Mouse (Mus musculus): Measurements from ENCODE around the gene Srpk2. TPM values are rescaled to one million over a fixed set of nuclear protein-coding genes. Genes with fewer than 3 reads are reported as not detected.
"Not testable (repeated sequence)": the region's sequence is repeated elsewhere in the genome, so short reads cannot be mapped to it uniquely, and the experiment has no call there.

Srpk2 gene
- polyA plus RNA-seq, 1 experiment from 2014 or later: 48.0 TPM

DNA sequence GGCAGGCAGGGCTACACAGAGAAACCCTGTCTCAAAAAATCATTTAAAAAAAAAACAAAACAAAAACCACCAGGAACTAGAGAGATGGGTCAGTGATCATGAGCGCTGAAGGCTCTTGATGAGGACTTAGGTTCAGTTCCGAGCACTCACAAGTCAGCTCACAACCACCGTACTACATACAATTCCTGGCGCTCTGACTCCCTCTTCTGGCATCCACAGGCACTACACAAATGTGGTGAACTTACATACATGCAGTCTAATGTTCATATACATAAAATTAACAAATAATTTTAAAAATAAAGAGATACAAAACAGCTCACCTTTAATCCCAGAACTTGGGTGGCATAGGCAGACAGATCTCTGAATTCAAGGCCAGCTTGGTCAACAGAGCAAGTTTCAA, 13.5 kb downstream of the Srpk2 start:
- no peaks in the 10 kb centered on the region for H3K9me3 ChIP-seq (replicated peaks)
- H3K27me3 ChIP-seq (replicated peaks): no peaks in the 10 kb centered on the region
- H3K36me3 ChIP-seq: 0 out of 2 replicates have a peak, but pooled peaks cover 4% of the 10 kb centered on the region
- ATAC-seq (ENCODE audit: insufficient number of reproducible peaks, low FRiP score): no peak
- no peak overlapping the region for H3K4me3 ChIP-seq
- H3K9ac ChIP-seq: no peak overlapping the region
- 86% methylated on average over 4 of the region's 4 CpGs for WGBS
- no peak overlapping the region for H3K4me2 ChIP-seq
- no peak overlapping the region for H3K27ac ChIP-seq (ENCODE audit: poor library complexity, severe bottlenecking)
- H3K4me1 ChIP-seq (replicated peaks): peaks cover 18% of the 10 kb centered on the region

DNA sequence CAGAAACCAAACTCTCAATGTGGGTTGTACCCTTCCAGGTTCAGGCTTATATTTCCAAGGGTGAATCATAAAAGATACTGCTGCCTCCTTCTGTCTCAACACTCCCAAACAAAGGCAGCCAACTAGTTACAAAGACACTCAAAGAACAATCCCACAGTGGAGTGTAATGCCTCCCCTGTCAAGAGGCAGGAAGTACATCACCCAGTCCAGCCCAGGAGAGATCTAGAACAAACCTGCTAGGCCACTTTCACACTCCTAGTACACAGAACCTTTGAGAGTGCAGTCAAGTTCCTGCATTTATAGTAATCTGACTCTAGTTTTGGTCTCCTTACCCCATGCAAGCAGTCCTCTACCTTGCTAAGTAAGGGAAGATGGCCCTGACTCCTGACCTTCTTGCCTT, 18.5 kb downstream of the Srpk2 start:
- no peak overlapping the region for H3K27ac ChIP-seq (ENCODE audit: poor library complexity, severe bottlenecking)
- 0 out of 2 replicates have a peak, but pooled peaks cover 4% of the 10 kb centered on the region for H3K36me3 ChIP-seq
- H3K9ac ChIP-seq: no peak overlapping the region
- no peak overlapping the region for H3K4me2 ChIP-seq
- H3K4me3 ChIP-seq: no peak overlapping the region
- peaks cover 20% of the 10 kb centered on the region for H3K4me1 ChIP-seq (replicated peaks)
- no peaks in the 10 kb centered on the region for H3K27me3 ChIP-seq (replicated peaks)
- no peaks in the 10 kb centered on the region for H3K9me3 ChIP-seq (replicated peaks)
- no peak for ATAC-seq (ENCODE audit: insufficient number of reproducible peaks, low FRiP score)

DNA sequence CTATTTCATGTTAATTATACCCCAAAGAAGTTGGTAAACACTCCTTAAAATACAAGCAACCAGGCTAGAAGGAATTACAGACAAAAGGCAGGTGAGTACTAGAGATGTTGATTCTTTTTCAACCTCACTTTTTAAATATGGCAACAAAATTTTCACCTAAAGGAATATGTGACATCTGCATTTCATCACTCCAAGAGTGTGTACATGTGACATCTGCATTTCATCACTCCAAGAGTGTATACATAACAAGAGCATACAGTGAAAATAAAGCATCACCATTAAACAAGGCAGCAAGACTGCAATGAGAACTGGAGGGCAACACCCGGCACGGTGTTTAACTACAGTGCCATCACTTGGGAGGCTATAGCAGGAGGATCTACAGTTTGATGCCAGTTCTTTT, 23.2 kb downstream of the Srpk2 start:
- 83% methylated on average over 2 of the region's 2 CpGs for WGBS
- H3K36me3 ChIP-seq: no peaks in the 10 kb centered on the region
- no peaks in the 10 kb centered on the region for H3K9me3 ChIP-seq (replicated peaks)

GRCm38 (mm10) chr5:23658017-23658416, 26.4 kb downstream of the Srpk2 start:
- Histone ChIP-seq H3K4me3 (no peak overlapping the region), H3K27me3 (replicated peaks) (no peaks in the 10 kb centered on the region), H3K9me3 (replicated peaks) (no peaks in the 10 kb centered on the region), H3K36me3 (no peaks in the 10 kb centered on the region), H3K4me2 (no peak overlapping the region), H3K9ac (no peak overlapping the region), H3K27ac (ENCODE audit: poor library complexity, severe bottlenecking) (no peak overlapping the region), H3K4me1 (replicated peaks) (peaks cover 20% of the 10 kb centered on the region)
- no peak for ATAC-seq (ENCODE audit: insufficient number of reproducible peaks, low FRiP score)
- 73% methylated on average over 5 of the region's 5 CpGs for WGBS

More for the DNA sequence above, 23.2 kb downstream of the Srpk2 start:
- Histone ChIP-seq H3K4me3 (no peak overlapping the region), H3K9ac (no peak overlapping the region), H3K27me3 (replicated peaks) (no peaks in the 10 kb centered on the region), H3K27ac (ENCODE audit: poor library complexity, severe bottlenecking) (no peak overlapping the region), H3K4me2 (no peak overlapping the region), H3K4me1 (replicated peaks) (peaks cover 17% of the 10 kb centered on the region)
- no peak for ATAC-seq (ENCODE audit: insufficient number of reproducible peaks, low FRiP score)

DNA sequence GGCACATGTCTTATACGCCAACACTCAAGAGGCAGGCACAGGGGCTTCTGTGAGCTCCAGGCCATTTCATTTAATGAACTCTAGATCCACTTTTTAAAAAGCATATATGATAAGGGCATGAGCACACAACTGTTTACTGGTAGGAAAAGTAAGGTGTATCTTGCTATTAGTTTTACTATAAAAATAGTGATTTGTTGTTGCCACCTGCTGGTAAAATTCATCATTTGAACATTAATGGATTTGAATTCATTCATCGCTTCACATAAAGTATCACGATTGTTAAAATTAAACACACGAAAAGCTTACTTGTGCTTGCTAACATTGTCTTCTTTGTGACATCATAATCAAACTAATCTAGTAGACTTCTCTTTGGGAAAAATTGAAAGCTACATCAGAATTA, 27.8 kb downstream of the Srpk2 start:
- no peak for ATAC-seq (ENCODE audit: insufficient number of reproducible peaks, low FRiP score)
- Histone ChIP-seq H3K9me3 (replicated peaks) (no peaks in the 10 kb centered on the region), H3K9ac (no peak overlapping the region), H3K4me1 (replicated peaks) (peaks cover 16% of the 10 kb centered on the region), H3K27ac (ENCODE audit: poor library complexity, severe bottlenecking) (no peak overlapping the region), H3K4me2 (no peak overlapping the region), H3K27me3 (replicated peaks) (no peaks in the 10 kb centered on the region), H3K36me3 (no peaks in the 10 kb centered on the region), H3K4me3 (no peak overlapping the region)
- 91% methylated on average over 4 of the region's 4 CpGs for WGBS

DNA sequence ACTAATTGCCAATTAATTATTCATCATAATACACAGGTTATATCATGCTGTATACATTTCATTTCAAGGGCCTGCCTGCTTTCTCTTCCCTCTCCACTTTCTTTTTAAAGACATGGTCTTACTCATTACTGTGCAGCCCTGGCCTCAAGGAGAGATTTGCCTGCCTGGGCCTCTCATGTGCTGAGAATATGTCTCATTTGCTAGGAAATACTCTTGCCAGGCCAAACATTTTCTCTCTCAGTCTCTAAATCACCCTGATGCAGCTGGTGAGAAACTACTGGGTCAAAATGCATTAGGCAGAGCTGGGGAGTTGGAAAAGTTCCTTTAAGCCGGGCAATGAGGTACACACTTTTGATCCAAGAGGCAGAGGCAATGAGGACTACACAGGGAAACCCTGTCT, 29.4 kb downstream of the Srpk2 start:
- no peaks in the 10 kb centered on the region for H3K36me3 ChIP-seq
- WGBS: 83% methylated on average over 1 of the region's 1 CpGs
- no peak overlapping the region for H3K4me2 ChIP-seq
- H3K27ac ChIP-seq (ENCODE audit: poor library complexity, severe bottlenecking): no peak overlapping the region
- no peaks in the 10 kb centered on the region for H3K9me3 ChIP-seq (replicated peaks)
- peaks cover 12% of the 10 kb centered on the region; the same call in 1 of the 2 replicates for H3K4me1 ChIP-seq (replicated peaks)
- H3K9ac ChIP-seq: no peak overlapping the region
- ATAC-seq (ENCODE audit: insufficient number of reproducible peaks, low FRiP score): no peak
- H3K4me3 ChIP-seq: no peak overlapping the region
- H3K27me3 ChIP-seq (replicated peaks): no peaks in the 10 kb centered on the region

- Histone ChIP-seq H3K36me3 (no peaks in the 10 kb centered on the region), H3K27me3 (replicated peaks) (no peaks in the 10 kb centered on the region), H3K4me3 (no peak overlapping the region), H3K4me1 (replicated peaks) (peaks cover 7% of the 10 kb centered on the region; the same call in 1 of the 2 replicates), H3K9me3 (replicated peaks) (no peaks in the 10 kb centered on the region), H3K9ac (no peak overlapping the region), H3K27ac (ENCODE audit: poor library complexity, severe bottlenecking) (no peak overlapping the region), H3K4me2 (no peak overlapping the region)
- WGBS: 77% methylated on average over 7 of the region's 7 CpGs
- ATAC-seq (ENCODE audit: insufficient number of reproducible peaks, low FRiP score): no peak
Measured at GRCm38 (mm10) chr5:23652326-23652725, 32.1 kb downstream of the Srpk2 start.

DNA sequence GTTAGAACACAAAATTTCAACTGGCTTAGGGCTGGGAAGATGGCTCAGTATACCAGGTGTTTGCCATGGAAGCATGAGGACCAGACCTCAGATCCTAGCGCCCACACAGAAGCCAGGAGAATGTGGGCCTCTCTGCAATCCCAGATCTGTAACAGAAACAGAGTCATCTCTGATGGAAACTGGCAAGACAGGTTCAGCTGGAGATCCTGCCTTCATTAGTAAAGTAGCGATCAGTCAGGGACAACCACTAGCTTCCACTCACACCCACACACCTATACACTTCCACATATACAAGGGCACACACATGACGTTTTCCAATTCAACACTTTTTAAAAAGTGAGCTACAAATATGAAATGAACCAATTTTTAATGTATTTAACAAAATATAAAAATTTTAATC, 32.6 kb downstream of the Srpk2 start:
- Histone ChIP-seq H3K4me1 (replicated peaks) (peaks cover 7% of the 10 kb centered on the region; the same call in 1 of the 2 replicates), H3K4me3 (no peak overlapping the region), H3K9ac (no peak overlapping the region), H3K27ac (ENCODE audit: poor library complexity, severe bottlenecking) (no peak overlapping the region), H3K4me2 (no peak overlapping the region), H3K36me3 (no peaks in the 10 kb centered on the region), H3K27me3 (replicated peaks) (no peaks in the 10 kb centered on the region), H3K9me3 (replicated peaks) (no peaks in the 10 kb centered on the region)
- 90% methylated on average over 3 of the region's 3 CpGs for WGBS
- no peak for ATAC-seq (ENCODE audit: insufficient number of reproducible peaks, low FRiP score)

DNA sequence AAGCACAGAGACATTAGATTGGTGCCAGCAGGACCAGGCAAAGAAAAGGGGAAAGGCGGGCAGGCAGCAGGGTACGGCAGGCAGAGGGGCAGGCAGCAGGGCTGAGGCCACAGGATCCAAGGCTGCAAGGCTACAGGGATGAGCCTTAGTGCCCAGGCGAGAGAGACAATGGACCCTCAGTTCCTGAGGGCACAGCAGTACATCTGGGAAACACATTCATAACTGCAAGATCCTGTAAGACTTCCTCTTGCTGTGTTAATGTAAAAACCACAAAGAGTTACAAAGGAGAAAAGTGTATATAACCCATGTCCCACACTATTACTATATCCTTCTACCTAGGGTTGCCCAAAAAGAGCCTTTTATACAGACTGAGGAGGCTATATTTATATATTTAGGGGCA, 33.9 kb downstream of the Srpk2 start:
- Histone ChIP-seq H3K4me3 (no peak overlapping the region), H3K36me3 (no peaks in the 10 kb centered on the region), H3K4me1 (replicated peaks) (peaks cover 6% of the 10 kb centered on the region; the same call in 1 of the 2 replicates), H3K27me3 (replicated peaks) (no peaks in the 10 kb centered on the region), H3K9ac (no peak overlapping the region), H3K4me2 (no peak overlapping the region), H3K9me3 (replicated peaks) (no peaks in the 10 kb centered on the region), H3K27ac (ENCODE audit: poor library complexity, severe bottlenecking) (no peak overlapping the region)
- WGBS: 82% methylated on average over 3 of the region's 3 CpGs
- no peak for ATAC-seq (ENCODE audit: insufficient number of reproducible peaks, low FRiP score)

DNA sequence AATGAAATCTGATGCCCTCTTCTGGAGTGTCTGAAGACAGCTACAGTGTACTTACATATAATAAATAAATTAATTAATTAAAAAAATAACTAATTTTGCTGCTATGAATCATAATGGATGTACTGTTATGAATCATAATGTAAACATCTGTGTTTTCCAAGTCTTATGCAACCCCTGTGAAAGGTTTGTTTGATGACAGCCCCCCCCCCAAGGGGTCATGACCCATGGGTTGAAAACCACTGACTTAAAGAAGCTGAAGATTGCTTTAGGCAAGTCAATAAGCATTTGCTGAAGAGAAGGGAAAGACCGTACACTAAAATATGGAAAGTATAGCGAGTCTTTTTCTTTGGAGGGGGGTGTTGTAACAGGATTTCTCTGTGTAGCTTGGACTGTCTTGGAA, 35.2 kb downstream of the Srpk2 start:
- no peak overlapping the region for H3K4me3 ChIP-seq
- no peaks in the 10 kb centered on the region for H3K9me3 ChIP-seq (replicated peaks)
- H3K9ac ChIP-seq: no peak overlapping the region
- no peaks in the 10 kb centered on the region; the same call in 1 of the 2 replicates for H3K4me1 ChIP-seq (replicated peaks)
- no peak overlapping the region for H3K4me2 ChIP-seq
- ATAC-seq (ENCODE audit: insufficient number of reproducible peaks, low FRiP score): no peak
- no peak overlapping the region for H3K27ac ChIP-seq (ENCODE audit: poor library complexity, severe bottlenecking)
- H3K36me3 ChIP-seq: no peaks in the 10 kb centered on the region
- 93% methylated on average over 2 of the region's 2 CpGs for WGBS
- H3K27me3 ChIP-seq (replicated peaks): no peaks in the 10 kb centered on the region

DNA sequence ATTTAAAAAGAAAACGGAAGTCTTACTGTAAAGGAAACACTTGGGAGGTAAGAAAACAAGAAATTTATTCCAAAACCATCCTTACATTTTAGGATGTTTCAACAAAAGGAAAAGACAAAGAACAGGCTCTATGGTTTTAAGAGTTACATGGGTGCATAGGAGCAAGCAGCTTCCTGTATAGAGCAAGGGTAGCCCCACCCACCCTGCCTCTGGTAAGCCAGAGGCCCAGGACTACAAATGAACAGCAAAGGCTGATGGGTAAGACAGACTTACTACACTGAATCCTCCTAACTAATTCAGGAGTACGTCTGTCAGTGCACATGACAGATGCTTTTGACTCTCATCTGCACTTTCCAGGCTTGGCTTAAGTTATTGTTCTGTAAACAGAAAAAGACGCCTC, 38.7 kb downstream of the Srpk2 start:
- no peaks in the 10 kb centered on the region for H3K36me3 ChIP-seq
- H3K4me2 ChIP-seq: no peak overlapping the region
- H3K4me3 ChIP-seq: no peak overlapping the region
- no peaks in the 10 kb centered on the region; the same call in none of the 2 replicates for H3K4me1 ChIP-seq (replicated peaks)
- H3K9ac ChIP-seq: no peak overlapping the region
- ATAC-seq (ENCODE audit: insufficient number of reproducible peaks, low FRiP score): no peak
- no peak overlapping the region for H3K27ac ChIP-seq (ENCODE audit: poor library complexity, severe bottlenecking)
- 87% methylated on average over 3 of the region's 3 CpGs for WGBS
- no peaks in the 10 kb centered on the region for H3K9me3 ChIP-seq (replicated peaks)
- H3K27me3 ChIP-seq (replicated peaks): no peaks in the 10 kb centered on the region

DNA sequence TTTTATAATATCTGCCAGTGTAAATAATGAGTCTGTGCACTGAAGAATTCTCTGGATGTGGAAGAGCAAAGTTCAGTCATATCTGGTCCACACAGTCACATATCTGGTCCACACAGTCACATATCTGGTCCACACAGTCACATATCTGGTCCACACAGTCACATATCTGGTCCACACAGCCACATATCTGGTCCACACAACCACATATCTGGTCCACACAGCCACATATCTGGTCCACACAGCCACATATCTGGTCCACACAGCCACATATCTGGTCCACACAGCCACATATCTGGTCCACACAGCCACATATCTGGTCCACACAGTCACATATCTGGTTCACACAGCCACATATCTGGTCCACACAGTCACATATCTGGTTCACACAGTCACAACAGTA, 45.2 kb downstream of the Srpk2 start:
- not testable (repeated sequence) for H3K27me3 ChIP-seq (replicated peaks); ATAC-seq (ENCODE audit: insufficient number of reproducible peaks, low FRiP score)

More for the DNA sequence above, 45.2 kb downstream of the Srpk2 start:
- not testable (repeated sequence) for H3K4me2 ChIP-seq; H3K27ac ChIP-seq (ENCODE audit: poor library complexity, severe bottlenecking); H3K9ac ChIP-seq; H3K36me3 ChIP-seq; H3K4me1 ChIP-seq (replicated peaks); H3K4me3 ChIP-seq; H3K9me3 ChIP-seq (replicated peaks)
